Mouse (Mus musculus) small intestine, adult 2 months (tissue): ENCODE results near the gene Urb1.

ENCODE experiments used
- CTCF ChIP-seq: fragments of 200-500 bp; IDR thresholded peaks from 2 replicates; pipeline ENCODE4 v1.5.1; 2012; ENCODE audit warnings: low read depth, mild to moderate bottlenecking, control low read depth, inconsistent platforms, low read length, moderate library complexity, mixed read lengths; ENCODE audit not compliant: insufficient replicate concordance, insufficient read length; ENCODE audit errors: extremely low read depth
- POLR2A ChIP-seq: fragments of 200-500 bp; IDR thresholded peaks from 2 replicates; pipeline ENCODE4 v1.6.1; 2012; ENCODE audit warnings: low read depth, mild to moderate bottlenecking, control low read depth, inconsistent platforms, low read length, moderate library complexity

DNA sequence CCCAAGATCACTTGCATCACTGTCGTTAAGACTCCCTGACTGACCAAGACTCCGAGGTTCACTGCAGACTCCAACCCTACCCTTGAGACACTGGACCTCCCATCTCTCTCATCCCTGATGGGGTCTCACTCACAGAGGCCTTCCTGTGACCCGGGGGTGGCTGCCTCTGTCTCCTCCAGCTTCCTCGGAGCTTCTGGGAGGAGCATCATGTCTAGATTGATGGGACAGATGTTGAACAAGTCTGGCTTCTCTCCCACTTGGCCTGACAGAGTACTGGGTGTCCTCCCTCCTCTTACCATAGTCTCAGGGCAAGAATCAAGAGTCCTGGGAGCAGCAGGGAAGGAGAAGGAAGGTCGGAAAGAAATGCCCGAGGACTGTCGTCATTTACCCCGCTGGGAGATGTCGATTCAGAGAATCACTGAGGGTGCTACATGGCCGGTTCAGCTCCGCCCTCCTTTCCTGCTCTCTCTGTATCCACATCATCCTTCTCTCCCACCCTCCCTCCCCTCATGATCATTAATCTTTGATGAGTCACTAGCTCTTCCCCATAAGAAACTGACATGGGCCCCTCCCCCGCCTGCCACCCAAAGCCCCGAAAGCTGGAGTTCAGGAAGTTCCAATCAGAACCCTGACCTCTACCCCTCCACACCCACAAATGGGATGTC lies 105.9 kb downstream of the Urb1 start:
- TF ChIP-seq CTCF (no peak), POLR2A (no peak)
